Mouse (Mus musculus) cerebral cortex, adult 2 months (tissue): ENCODE measurements around the gene Asah2.

Experiments
- WGBS: fragments of 180-500 bp; shearing (Covaris S2); methylation state at CpG from one replicate; pipeline ENCODE4 v1.1.7; 2018; 5-methylcytosine and 5-hydroxymethylcytosine counted together

The Asah2 gene

GRCm38 (mm10) chr19:32102976-32103300, 5.1 kb downstream of the Asah2 start:
- 8% methylated on average over 9 of the region's 9 CpGs for WGBS

DNA sequence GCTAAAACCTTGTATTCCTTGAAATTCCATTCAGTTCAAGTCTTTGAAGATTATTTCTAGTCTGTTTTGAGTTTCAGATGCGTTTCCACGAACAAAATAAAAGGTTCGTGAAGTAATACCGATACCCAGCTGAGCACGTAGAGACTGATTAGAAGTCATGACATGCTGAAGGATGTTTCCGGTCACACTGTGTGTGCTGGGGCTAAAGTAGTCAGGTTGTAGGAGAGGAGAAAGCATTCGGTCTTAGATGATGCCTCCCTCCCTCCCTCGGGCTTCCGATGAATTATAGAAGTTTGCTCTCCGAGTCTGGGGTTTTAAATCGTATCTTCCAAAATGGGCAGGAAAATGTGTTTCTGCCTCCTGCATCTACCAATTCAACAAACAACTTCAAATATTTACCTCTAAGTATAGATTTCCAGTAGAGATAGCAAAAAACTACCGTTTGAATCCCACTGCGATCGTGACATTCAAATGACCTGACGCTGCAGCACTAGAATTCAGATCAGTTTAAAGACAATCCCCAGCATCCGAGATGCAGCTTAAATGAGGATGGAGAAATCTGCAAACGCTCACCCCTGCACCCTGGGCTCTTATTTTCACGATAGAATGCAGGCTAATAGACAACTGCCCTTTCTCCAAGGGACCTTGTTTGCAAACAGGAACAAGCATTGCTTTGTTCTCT, 5.6 kb downstream of the Asah2 start:
- WGBS: 20% methylated on average over 18 of the region's 18 CpGs

- WGBS: 80% methylated on average over 3 of the region's 3 CpGs
These were observed 9.4 kb downstream of the Asah2 start for GRCm38 (mm10) chr19:32098582-32098981.

- 94% methylated on average over 4 of the region's 4 CpGs for WGBS
These were observed 15.7 kb downstream of the Asah2 start for GRCm38 (mm10) chr19:32092358-32092757.

DNA sequence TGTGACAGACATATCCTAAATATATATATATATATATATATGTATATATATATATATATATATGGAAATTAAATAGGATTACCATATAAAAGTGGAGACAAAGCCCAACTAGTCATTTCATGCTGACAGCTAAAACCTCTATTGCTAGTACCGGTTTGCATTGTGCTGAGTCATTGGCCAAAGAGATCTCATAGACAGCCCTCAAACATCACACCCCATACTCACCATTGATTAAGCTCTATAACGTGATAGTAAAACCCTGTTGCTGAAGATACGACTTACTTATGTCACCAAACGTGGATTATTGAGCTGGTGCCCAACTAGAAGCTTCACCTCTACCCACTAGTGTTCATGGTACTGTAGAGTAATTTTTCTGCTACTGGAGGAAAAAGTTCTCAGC, 17.2 kb downstream of the Asah2 start:
- 92% methylated on average over 4 of the region's 4 CpGs for WGBS

- WGBS: 90% methylated on average over 1 of the region's 1 CpGs
These were observed 19.4 kb downstream of the Asah2 start for GRCm38 (mm10) chr19:32088570-32088969.

DNA sequence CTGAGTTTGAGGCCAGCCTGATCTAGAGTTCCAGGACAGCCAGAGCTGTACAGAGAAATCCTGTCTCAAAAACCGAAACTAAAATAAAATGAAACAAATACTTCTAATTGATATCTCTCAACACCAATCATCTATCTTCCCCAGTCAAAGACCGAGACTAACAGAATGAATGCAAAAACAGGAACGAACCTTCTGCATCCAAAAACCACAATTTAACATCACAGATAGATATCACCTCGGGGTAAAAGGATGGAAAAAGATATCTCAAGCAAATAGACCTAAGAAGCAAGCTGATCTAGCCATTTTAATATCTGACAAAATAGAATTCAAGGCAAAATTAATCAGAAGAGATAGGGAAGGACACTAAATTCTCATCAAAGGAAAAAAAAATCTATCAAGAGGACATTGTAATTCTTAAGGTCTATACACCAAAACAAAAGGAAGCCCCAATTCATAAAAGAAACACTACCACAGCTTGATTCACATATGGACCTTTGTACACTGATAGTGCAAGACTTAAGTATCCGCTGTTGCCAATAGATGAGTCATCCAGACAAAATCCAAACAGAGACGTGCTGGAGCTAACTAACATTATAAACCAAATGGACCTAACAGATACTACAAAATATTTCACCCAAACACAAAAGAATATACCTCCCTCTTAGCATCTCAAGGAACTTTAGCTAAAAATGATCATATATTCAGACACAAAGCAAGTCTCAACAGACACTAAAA, 20.1 kb downstream of the Asah2 start:
- 82% methylated on average over 6 of the region's 6 CpGs for WGBS

GRCm38 (mm10) chr19:32084813-32085212, 23.2 kb downstream of the Asah2 start:
- 97% methylated on average over 1 of the region's 1 CpGs for WGBS

DNA sequence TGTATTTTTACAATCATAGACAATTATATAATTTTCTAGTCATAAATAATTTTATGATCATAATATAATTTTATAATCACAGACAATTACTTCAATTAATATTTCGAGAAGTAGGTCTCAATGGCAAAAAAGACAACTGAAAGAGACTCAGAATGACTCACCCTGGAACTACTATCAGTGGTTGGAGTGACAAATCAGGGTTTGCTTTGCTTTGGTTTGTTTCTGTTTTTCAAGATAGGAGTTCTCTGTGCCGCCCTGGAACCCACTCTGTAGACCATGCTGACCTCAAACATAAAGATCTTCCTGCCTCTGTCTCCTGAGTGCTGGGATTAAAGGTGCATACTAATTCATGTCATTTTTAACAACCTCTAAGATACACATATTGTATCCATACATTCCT, 37.7 kb downstream of the Asah2 start:
- whole genome bisulfite sequencing: 88% methylated on average over 2 of the region's 2 CpGs

DNA sequence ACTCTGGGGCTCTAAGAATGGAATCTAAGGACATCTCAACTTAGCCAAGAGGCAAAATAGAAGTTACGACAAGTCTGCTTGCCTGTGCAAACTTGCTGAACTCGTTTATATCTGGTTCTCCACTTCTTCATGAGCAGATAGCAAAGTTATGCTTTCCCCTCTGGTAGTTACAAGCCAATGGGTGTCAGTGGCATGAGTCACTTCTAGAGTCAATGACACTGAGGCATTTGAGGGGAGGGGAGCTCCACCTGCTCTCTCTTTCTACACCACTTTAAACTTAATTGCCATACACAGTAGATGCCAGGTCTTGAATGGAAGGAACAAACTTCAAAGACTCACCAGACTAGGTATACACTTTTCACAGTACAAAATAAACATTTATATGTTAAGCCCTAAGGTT, 38.4 kb downstream of the Asah2 start:
- WGBS: 77% methylated on average over 2 of the region's 2 CpGs

DNA sequence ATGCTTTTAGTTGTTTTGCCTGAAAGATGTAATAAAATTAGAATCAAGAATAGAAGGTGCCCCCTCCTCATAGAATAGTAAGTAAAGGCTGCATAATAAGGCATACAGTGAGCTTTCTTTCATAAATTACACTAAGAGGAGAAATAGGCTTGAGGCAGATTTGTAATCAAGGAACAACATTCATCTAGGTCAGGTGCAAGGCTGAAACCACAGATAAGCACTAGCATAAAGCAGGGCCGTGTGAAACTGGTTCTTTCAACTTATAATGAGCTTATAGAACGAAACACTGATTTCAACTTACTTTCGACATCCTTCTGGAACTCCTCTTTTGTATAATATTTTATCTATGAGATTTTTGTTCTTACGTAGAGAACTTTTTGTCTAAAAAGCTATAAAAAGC, 40.3 kb downstream of the Asah2 start:
- 80% methylated on average over 4 of the region's 4 CpGs for WGBS

DNA sequence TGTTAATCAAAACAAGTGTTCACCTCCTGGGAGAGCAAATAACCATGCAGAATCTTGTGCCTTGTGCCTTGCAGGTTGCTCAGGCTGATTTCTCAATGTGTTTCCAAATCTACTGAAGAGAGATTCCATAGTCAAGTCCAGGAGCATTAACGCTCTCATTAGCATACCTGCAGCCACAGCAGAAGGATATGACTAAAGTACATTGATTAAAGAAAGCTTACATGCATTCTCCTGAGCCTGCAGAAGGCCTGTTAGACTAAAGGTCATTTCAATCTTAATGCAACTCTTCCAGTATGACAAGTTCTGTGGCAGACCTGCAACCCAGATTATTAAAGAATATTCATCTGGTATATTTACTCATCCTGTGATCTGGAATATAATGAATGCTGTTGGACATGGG, 46.7 kb downstream of the Asah2 start:
- WGBS: 88% methylated on average over 1 of the region's 1 CpGs

DNA sequence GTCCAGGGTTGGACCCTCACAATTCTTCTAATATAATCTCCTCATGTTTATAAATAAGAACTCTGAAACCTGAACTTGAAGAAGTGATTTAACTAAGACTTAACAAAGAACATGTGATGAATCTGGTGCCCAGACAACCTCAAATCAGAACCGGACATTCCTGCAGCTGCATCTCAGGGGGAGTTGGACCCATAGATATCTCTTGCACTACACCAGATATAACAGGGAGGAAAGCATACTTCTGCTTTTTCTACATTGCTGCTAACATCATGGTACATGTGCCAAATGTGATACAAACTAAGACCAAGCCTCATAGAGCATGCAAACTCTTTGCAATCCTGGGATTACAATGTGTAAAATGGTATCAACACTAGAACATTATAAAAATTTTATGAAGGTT, 51.8 kb downstream of the Asah2 start:
- WGBS: 91% methylated on average over 1 of the region's 1 CpGs

DNA sequence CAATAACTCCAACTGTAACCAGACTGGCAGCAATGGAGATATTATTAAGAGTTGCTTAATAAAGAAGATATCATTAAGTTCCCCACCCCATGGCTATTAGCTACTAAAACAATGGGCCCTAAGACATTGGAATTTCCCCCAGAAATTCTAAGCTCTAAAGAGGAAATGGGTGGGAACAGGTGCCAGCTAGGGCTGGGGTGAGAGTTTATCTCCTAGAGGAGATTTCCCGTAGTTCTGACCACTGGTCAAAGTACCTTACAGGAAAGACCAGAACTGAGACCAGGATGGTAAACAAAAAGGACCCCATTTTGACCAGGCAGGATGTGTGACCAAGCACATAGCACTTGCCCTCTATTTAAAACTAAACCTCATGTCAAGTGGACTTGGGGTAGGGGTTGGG, 52.3 kb downstream of the Asah2 start:
- 82% methylated on average over 1 of the region's 1 CpGs for WGBS

- 90% methylated on average over 2 of the region's 2 CpGs for WGBS
These were observed 56.8 kb downstream of the Asah2 start for GRCm38 (mm10) chr19:32051251-32051650.

- WGBS: 92% methylated on average over 4 of the region's 4 CpGs
These were observed 75.1 kb downstream of the Asah2 start for GRCm38 (mm10) chr19:32032881-32033280.

- 9% methylated on average over 1 of the region's 1 CpGs for WGBS
These were observed 77.6 kb downstream of the Asah2 start for GRCm38 (mm10) chr19:32030430-32030829.

GRCm38 (mm10) chr19:32025443-32025842, 82.6 kb downstream of the Asah2 start:
- WGBS: 99% methylated on average over 3 of the region's 3 CpGs

DNA sequence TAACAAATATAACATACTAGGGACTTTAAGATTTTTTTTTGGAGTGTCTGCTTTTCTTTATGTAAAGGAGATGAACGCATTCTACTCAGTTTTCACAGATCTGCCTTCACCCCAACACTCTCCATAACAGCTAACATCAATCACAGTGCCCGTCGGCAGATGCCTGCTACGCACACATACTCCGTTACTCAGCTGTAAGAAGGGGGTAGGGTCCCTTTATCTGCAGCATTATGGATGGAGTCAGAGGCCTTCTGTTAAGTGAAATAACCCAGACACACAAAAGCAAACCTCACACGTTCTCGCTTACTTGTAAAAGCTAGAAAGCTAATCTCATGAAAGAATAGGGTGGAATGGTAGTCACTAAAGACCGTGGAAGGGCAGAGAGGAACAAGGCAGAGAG, 88.3 kb downstream of the Asah2 start:
- 89% methylated on average over 8 of the region's 8 CpGs for WGBS

DNA sequence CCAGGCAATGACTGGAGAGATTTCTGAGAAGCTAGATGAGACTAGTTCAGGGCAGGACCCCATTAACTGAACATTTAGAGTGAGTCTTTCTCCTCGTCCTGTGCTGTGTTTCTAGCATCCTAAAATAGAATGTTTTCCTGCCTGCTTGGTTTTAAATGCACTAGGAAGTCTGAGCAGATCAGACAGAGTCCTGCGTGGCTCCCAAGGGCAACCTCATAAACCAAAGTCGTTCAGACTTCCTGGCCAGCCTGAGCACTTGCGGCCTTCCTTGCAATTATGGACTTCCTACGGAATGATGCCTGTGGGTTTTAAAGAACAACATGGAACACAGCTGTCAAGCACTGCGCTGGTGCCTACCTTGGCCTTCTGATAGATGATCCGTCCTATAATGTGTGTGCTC, 89.4 kb downstream of the Asah2 start:
- WGBS: 80% methylated on average over 7 of the region's 7 CpGs

- 100% methylated on average over 5 of the region's 5 CpGs for WGBS
These were observed 90.0 kb downstream of the Asah2 start for GRCm38 (mm10) chr19:32018053-32018452.

- 79% methylated on average over 5 of the region's 5 CpGs for WGBS
These were observed 105.4 kb downstream of the Asah2 start for GRCm38 (mm10) chr19:32002623-32003022.

DNA sequence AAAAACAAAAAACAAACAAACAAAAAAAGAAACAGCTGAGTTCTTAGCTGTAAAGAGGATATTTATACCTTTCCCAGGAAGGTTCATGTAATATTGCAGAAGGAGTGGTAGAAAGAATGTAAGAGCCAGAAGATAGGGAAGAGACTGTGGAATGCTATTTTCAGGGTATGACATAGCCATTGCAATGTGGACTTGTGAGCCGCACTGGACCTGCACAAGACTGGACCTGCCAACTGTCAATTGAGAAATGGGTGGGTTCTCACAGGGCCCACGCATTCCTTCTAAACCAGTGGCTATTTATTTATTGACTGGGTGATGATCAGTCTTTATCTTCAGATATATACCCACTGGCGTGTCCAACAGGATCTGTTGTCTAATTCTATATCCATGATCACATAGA, 111.1 kb downstream of the Asah2 start:
- 93% methylated on average over 3 of the region's 3 CpGs for WGBS

DNA sequence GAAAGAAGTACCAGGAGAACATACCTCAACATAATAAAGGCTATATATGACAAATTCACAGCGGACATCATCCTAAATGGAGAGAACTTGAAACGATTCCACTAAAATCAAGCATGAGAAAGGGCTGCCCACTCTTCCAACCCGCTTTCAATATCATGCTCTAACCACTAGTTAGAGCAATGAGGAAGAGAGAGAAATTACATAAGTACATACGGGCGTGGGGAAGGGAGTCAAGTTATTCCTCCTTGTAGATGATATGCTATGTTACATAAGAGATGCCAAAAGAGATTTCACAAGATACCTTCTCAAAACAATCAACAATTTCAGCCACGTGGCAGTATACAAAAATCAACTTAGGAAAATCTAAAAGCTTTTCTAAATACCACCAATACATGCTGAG, 117.0 kb downstream of the Asah2 start:
- WGBS: 94% methylated on average over 6 of the region's 6 CpGs
